Comparison of ENCODE assay signal across 8 mouse cellular contexts in the genomic region with DNA sequence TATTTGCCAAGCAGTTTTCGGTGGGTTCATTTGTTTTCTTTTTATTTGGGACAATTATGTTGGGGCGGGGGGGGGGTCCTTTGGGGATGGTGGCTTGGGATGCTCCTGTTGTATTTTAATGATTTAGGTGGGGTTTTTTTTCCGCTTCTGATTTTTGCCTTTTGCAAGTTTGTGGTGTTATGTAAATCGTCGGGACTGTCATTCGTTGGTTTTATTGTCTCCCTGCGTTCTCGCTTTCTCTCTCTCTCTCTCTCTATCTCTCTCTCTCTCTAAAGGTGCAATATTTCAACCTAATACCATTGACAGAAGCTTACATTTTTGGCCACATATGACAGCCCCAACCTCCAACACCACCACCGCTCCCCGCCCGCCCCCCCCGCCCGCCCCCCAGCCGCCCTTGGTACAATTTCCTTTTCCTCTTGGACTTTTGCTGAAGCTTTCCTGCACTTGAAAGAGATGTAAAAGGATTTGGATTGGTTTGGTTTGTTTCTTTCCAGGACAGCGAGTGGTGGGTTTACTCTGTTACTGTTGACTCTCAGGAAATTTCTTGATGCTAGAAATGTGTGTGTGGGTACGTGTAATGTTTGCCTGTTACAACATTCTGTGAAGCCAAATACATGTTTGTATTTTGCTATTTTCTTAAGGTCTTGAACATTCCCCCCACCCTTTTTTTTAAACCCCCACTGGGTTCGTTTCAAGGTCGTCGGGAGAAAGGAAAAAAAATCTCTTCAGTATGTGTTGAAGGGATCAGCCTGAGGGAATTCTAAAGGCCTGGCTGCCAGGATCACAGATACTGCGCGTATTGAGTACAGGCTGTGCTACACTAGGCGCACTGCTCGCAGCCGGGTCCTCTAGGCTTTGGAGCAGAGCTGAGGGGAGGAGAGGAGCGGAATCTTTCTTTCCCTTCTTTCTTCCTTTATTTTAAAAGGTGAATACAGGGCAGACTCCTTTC. TPM values are rescaled to one million over a fixed set of nuclear protein-coding genes. Genes with fewer than 3 reads are reported as not detected.
DNase-seq lines count a peak whose midpoint lies in the region; ATAC-seq and TF ChIP-seq lines count a peak whose summit lies in the region.

No protein-coding gene starts in this region.

- WGBS in forebrain, embryonic 14.5 days, result 1% methylated on average over 25 of the region's 25 CpGs
- WGBS in hindbrain, postnatal 0 days, result 4% methylated on average over 25 of the region's 25 CpGs
- 11% methylated on average over 25 of the region's 25 CpGs for WGBS in liver, embryonic 15.5 days (ENCODE audit: insufficient replicate concordance)
- 6% methylated on average over 25 of the region's 25 CpGs for WGBS in stomach, embryonic 16.5 days

- peak overlapping the region; percentile 84 for H3K4me3 ChIP-seq in bone marrow macrophage, adult 2 months (ENCODE audit: insufficient read depth, low read length)
- H3K4me3 ChIP-seq in forebrain, embryonic 14.5 days (ENCODE audit: low read depth, low read length), result peak overlapping the region; percentile 72
- H3K4me3 ChIP-seq in hindbrain, postnatal 0 days (ENCODE audit: low read length), result peak overlapping the region; percentile 77
- peak overlapping the region; percentile 68 for H3K4me3 ChIP-seq in liver, embryonic 15.5 days (replicated peaks)
- peak overlapping the region; percentile 84 for H3K4me3 ChIP-seq in stomach, embryonic 16.5 days (replicated peaks; ENCODE audit: low read length)

- TF ChIP-seq CTCF in bone marrow macrophage, adult 2 months (IDR thresholded peaks at IDR 0.05; ENCODE audit: low read depth, low read length), result no peak
- TF ChIP-seq CTCF in hindbrain, postnatal 0 days (IDR thresholded peaks at IDR 0.05; ENCODE audit: low read depth), result no peak

- H3K27ac ChIP-seq in bone marrow macrophage, adult 2 months (ENCODE audit: insufficient read depth, low read depth, low read length), result no peak overlapping the region
- H3K27ac ChIP-seq in forebrain, embryonic 14.5 days (ENCODE audit: low read depth, low read length), result peak overlapping the region; percentile 98
- H3K27ac ChIP-seq in hindbrain, postnatal 0 days, result peak overlapping the region; percentile 99
- peak overlapping the region; percentile 92 for H3K27ac ChIP-seq in liver, embryonic 15.5 days (replicated peaks)
- H3K27ac ChIP-seq in stomach, embryonic 16.5 days (ENCODE audit: low read length), result peak overlapping the region; percentile 98

- H3K9ac ChIP-seq in forebrain, embryonic 14.5 days (ENCODE audit: low read length), result peak overlapping the region; percentile 88
- H3K9ac ChIP-seq in hindbrain, postnatal 0 days (replicated peaks; ENCODE audit: low read length), result peak overlapping the region; percentile 87
- H3K9ac ChIP-seq in liver, embryonic 15.5 days, result peak overlapping the region; percentile 42
- H3K9ac ChIP-seq in stomach, embryonic 16.5 days (ENCODE audit: low read length), result peak overlapping the region; percentile 98

- ATAC-seq in forebrain, embryonic 14.5 days, result 0 out of 2 replicates have a peak, but pooled peaks have one; percentile 37
- no peak for ATAC-seq in hindbrain, postnatal 0 days
- ATAC-seq in liver, embryonic 15.5 days (ENCODE audit: insufficient read depth), result no peak
- ATAC-seq in stomach, embryonic 16.5 days (ENCODE audit: insufficient read depth, low FRiP score), result no peak

- intact Hi-C loops in left cerebral cortex, postnatal 36 days (cut with DNase I), result loop anchor here (2.0 to 10.0 kb wide), 9 partner anchors 293 to 1965 kb away; a partner anchor contains a TSS

- no peaks in the 10 kb centered on the region for H3K27me3 ChIP-seq in forebrain, embryonic 14.5 days (replicated peaks; ENCODE audit: control insufficient read depth, insufficient read depth, low read length)
- H3K27me3 ChIP-seq in hindbrain, postnatal 0 days (ENCODE audit: insufficient read depth, low read length), result no peaks in the 10 kb centered on the region
- H3K27me3 ChIP-seq in liver, embryonic 15.5 days, result peaks cover 94% of the 10 kb centered on the region
- H3K27me3 ChIP-seq in stomach, embryonic 16.5 days (ENCODE audit: control insufficient read depth, insufficient read depth, low read length), result no peaks in the 10 kb centered on the region

- no peaks in the 10 kb centered on the region for H3K9me3 ChIP-seq in forebrain, embryonic 14.5 days (replicated peaks; ENCODE audit: control insufficient read depth, low read length)
- no peaks in the 10 kb centered on the region for H3K9me3 ChIP-seq in hindbrain, postnatal 0 days (ENCODE audit: low read length)
- no peaks in the 10 kb centered on the region for H3K9me3 ChIP-seq in liver, embryonic 15.5 days (replicated peaks)
- H3K9me3 ChIP-seq in stomach, embryonic 16.5 days (replicated peaks; ENCODE audit: control insufficient read depth, low read length), result no peaks in the 10 kb centered on the region

- no peaks in the 10 kb centered on the region for H3K36me3 ChIP-seq in forebrain, embryonic 14.5 days (ENCODE audit: control insufficient read depth, insufficient read depth, low read length)
- H3K36me3 ChIP-seq in hindbrain, postnatal 0 days (ENCODE audit: insufficient read depth, low read length), result no peaks in the 10 kb centered on the region
- H3K36me3 ChIP-seq in liver, embryonic 15.5 days (replicated peaks), result no peaks in the 10 kb centered on the region
- H3K36me3 ChIP-seq in stomach, embryonic 16.5 days (ENCODE audit: control insufficient read depth, insufficient read depth, low read length), result no peaks in the 10 kb centered on the region

- TF ChIP-seq POLR2A in bone marrow macrophage, adult 2 months (IDR thresholded peaks at IDR 0.05; ENCODE audit: borderline replicate concordance, low read depth, low read length), result no peak

- DNase-seq in left cerebral cortex, postnatal 36 days (ENCODE audit: low spot score in 2 of 2), result peak; percentile 37 to 49
- DNase-seq in left cerebral cortex, adult 9 months (ENCODE audit: low spot score in 2 of 2), result no peak
- DNase-seq in forebrain, embryonic 14.5 days (ENCODE audit: low spot score), result peak; percentile 80
- DNase-seq in hindbrain, postnatal 0 days (ENCODE audit: low spot score), result peak; percentile 60
- DNase-seq in frontal cortex, postnatal 10 days (ENCODE audit: low spot score in 2 of 2), result no peak

- peak overlapping the region; percentile 88 for H3K4me2 ChIP-seq in forebrain, embryonic 14.5 days (ENCODE audit: low read length)
- peak overlapping the region; percentile 77 for H3K4me2 ChIP-seq in hindbrain, postnatal 0 days (ENCODE audit: low read depth, low read length)
- peak overlapping the region; percentile 91 for H3K4me2 ChIP-seq in liver, embryonic 15.5 days
- H3K4me2 ChIP-seq in stomach, embryonic 16.5 days (ENCODE audit: low read depth, low read length), result peak overlapping the region; percentile 99

- peaks cover 18% of the 10 kb centered on the region for H3K4me1 ChIP-seq in bone marrow macrophage, adult 2 months (ENCODE audit: control insufficient read depth, insufficient read depth, low read length)
- peaks cover 21% of the 10 kb centered on the region for H3K4me1 ChIP-seq in forebrain, embryonic 14.5 days (ENCODE audit: control insufficient read depth, insufficient read depth, low read length)
- 0 out of 2 replicates have a peak, but pooled peaks cover 4% of the 10 kb centered on the region for H3K4me1 ChIP-seq in hindbrain, postnatal 0 days (ENCODE audit: insufficient read depth, low read length)
- H3K4me1 ChIP-seq in liver, embryonic 15.5 days (replicated peaks), result peaks cover 33% of the 10 kb centered on the region
- H3K4me1 ChIP-seq in stomach, embryonic 16.5 days (ENCODE audit: control insufficient read depth, insufficient read depth, low read length), result peaks cover 21% of the 10 kb centered on the region; the same call in 1 of the 2 replicates

RNA-seq across cellular contexts. Expression of a gene that starts 0.8 kb away (rescaled TPM):
- total RNA-seq in left cerebral cortex, postnatal 36 days (2021), result 10 to 100 TPM; 26.0 to 30.1 TPM
- polyA plus RNA-seq in bone marrow macrophage, adult 2 months (2012; ENCODE audit: insufficient read depth, insufficient read length, missing spikeins), result 41.0 and 47.5 TPM in 2 replicates
- 1.3 and 1.7 TPM in 2 replicates for polyA plus RNA-seq in forebrain, embryonic 14.5 days (2014; fragmentation: Nextera tagmentation; extraction: Ambion mirVana)
- 1.8 and 4.6 TPM in 2 replicates for total RNA-seq in hindbrain, postnatal 0 days (2014; rRNA removed)
- polyA plus RNA-seq in hindbrain, postnatal 0 days (2015; fragmentation: Nextera tagmentation; extraction: Ambion mirVana), result 0.34 and 0.44 TPM in 2 replicates
- 0.25 and 0.33 TPM in 2 replicates for polyA plus RNA-seq in liver, embryonic 15.5 days (2015; fragmentation: Nextera tagmentation; extraction: Ambion mirVana)
- 1.3 and 1.5 TPM in 2 replicates for polyA plus RNA-seq in stomach, embryonic 16.5 days (2015; fragmentation: Nextera tagmentation; extraction: Ambion mirVana)

RNA-seq across cellular contexts. Expression of a gene that starts 1.2 kb away (rescaled TPM):
- not detected for total RNA-seq in left cerebral cortex, postnatal 36 days (2021)
- polyA plus RNA-seq in bone marrow macrophage, adult 2 months (2012; ENCODE audit: insufficient read depth, insufficient read length, missing spikeins), result not detected in 2 replicates
- not detected in 2 replicates for polyA plus RNA-seq in forebrain, embryonic 14.5 days (2014; fragmentation: Nextera tagmentation; extraction: Ambion mirVana)
- not detected in 2 replicates for total RNA-seq in hindbrain, postnatal 0 days (2014; rRNA removed)
- not detected in 2 replicates for polyA plus RNA-seq in hindbrain, postnatal 0 days (2015; fragmentation: Nextera tagmentation; extraction: Ambion mirVana)
- polyA plus RNA-seq in liver, embryonic 15.5 days (2015; fragmentation: Nextera tagmentation; extraction: Ambion mirVana), result not detected in 2 replicates
- polyA plus RNA-seq in stomach, embryonic 16.5 days (2015; fragmentation: Nextera tagmentation; extraction: Ambion mirVana), result not detected in 2 replicates

RNA-seq across cellular contexts. Expression of a gene that starts 57.3 kb away (rescaled TPM):
- not detected for total RNA-seq in left cerebral cortex, postnatal 36 days (2021)
- not detected in 2 replicates for polyA plus RNA-seq in bone marrow macrophage, adult 2 months (2012; ENCODE audit: insufficient read depth, insufficient read length, missing spikeins)
- polyA plus RNA-seq in forebrain, embryonic 14.5 days (2014; fragmentation: Nextera tagmentation; extraction: Ambion mirVana), result not detected in 2 replicates
- total RNA-seq in hindbrain, postnatal 0 days (2014; rRNA removed), result not detected in 2 replicates
- 0.24 and 0.25 TPM in 2 replicates for polyA plus RNA-seq in hindbrain, postnatal 0 days (2015; fragmentation: Nextera tagmentation; extraction: Ambion mirVana)
- not detected in 2 replicates for polyA plus RNA-seq in liver, embryonic 15.5 days (2015; fragmentation: Nextera tagmentation; extraction: Ambion mirVana)
- not detected in 2 replicates for polyA plus RNA-seq in stomach, embryonic 16.5 days (2015; fragmentation: Nextera tagmentation; extraction: Ambion mirVana)

Comparison
In these comparisons a context has a peak if more than half of its experiments do, and no peak if none do; other contexts are left out.
1. DNase-seq: peak in left cerebral cortex, postnatal 36 days (2 of 2), forebrain, embryonic 14.5 days (single experiment) and hindbrain, postnatal 0 days (single experiment); none in left cerebral cortex, adult 9 months (0 of 2) and frontal cortex, postnatal 10 days (0 of 2).
2. H3K9ac ChIP-seq: peak in every context shown above with its lines; median percentile 98 in stomach, embryonic 16.5 days; 88 in forebrain, embryonic 14.5 days; 87 in hindbrain, postnatal 0 days; 42 in liver, embryonic 15.5 days.
3. RNA of a gene that starts 0.8 kb away (polyA plus RNA-seq): 41.0 to 47.5 TPM in bone marrow macrophage, adult 2 months; 1.3 to 1.5 TPM in stomach, embryonic 16.5 days, 1.3 to 1.7 TPM in forebrain, embryonic 14.5 days, 0.34 to 0.44 TPM in hindbrain, postnatal 0 days and 0.25 to 0.33 TPM in liver, embryonic 15.5 days; every median in the first group is over 10 times any median in the second.
4. Peak in every context shown above with its lines, with median percentiles within 50 percentile points of each other: H3K4me3 ChIP-seq and H3K4me2 ChIP-seq.